Mouse (Mus musculus): ENCODE measurements around the gene Trim30c. TPM values are rescaled to one million over a fixed set of nuclear protein-coding genes. Genes with fewer than 3 reads are reported as not detected.
"Not testable (repeated sequence)": the region's sequence is repeated elsewhere in the genome, so short reads cannot be mapped to it uniquely, and the experiment has no call there.

The Trim30c gene
- not detected in 2 replicates for polyA plus RNA-seq (2016; fragmentation: Nextera tagmentation; extraction: Ambion mirVana)

GRCm38 (mm10) chr7:104400698-104401097 lies at the start of gene Trim30c:
Gene Trim30c, minus strand, starts transcription at chr7:104400837.
- no peak within 1 kb of the TSS for H3K4me3 ChIP-seq (replicated peaks)
- no peaks in the 10 kb centered on the region for H3K4me1 ChIP-seq
- no peak within 1 kb of the TSS for H3K27ac ChIP-seq
- H3K27me3 ChIP-seq, result no peaks in the 10 kb centered on the region
- H3K9ac ChIP-seq, result no peak within 1 kb of the TSS
- 83% methylated on average over 1 of the region's 1 CpGs for WGBS
- no peaks in the 10 kb centered on the region for H3K36me3 ChIP-seq (replicated peaks)
- H3K4me2 ChIP-seq, result no peak within 1 kb of the TSS
- ATAC-seq (ENCODE audit: low FRiP score), result no peak
- H3K9me3 ChIP-seq, result no peaks in the 10 kb centered on the region

- Histone ChIP-seq H3K9ac (no peak overlapping the region), H3K4me3 (replicated peaks) (no peak overlapping the region), H3K9me3 (no peaks in the 10 kb centered on the region), H3K27me3 (no peaks in the 10 kb centered on the region), H3K4me2 (no peak overlapping the region), H3K36me3 (replicated peaks) (no peaks in the 10 kb centered on the region), H3K27ac (no peak overlapping the region), H3K4me1 (no peaks in the 10 kb centered on the region)
- ATAC-seq (ENCODE audit: low FRiP score), result no peak
- 74% methylated on average over 2 of the region's 2 CpGs for WGBS
These were observed 45.5 kb upstream of the Trim30c start for GRCm38 (mm10) chr7:104445961-104446645.

GRCm38 (mm10) chr7:104404460-104404950 lies 3.9 kb upstream of the Trim30c start:
- H3K9me3 ChIP-seq, result no peaks in the 10 kb centered on the region
- H3K4me2 ChIP-seq, result no peak overlapping the region
- 92% methylated on average over 3 of the region's 3 CpGs for WGBS
- H3K4me3 ChIP-seq (replicated peaks), result no peak overlapping the region
- ATAC-seq (ENCODE audit: low FRiP score), result no peak
- no peak overlapping the region for H3K9ac ChIP-seq
- no peaks in the 10 kb centered on the region for H3K36me3 ChIP-seq (replicated peaks)
- H3K4me1 ChIP-seq, result no peaks in the 10 kb centered on the region
- no peaks in the 10 kb centered on the region for H3K27me3 ChIP-seq
- no peak overlapping the region for H3K27ac ChIP-seq

DNA sequence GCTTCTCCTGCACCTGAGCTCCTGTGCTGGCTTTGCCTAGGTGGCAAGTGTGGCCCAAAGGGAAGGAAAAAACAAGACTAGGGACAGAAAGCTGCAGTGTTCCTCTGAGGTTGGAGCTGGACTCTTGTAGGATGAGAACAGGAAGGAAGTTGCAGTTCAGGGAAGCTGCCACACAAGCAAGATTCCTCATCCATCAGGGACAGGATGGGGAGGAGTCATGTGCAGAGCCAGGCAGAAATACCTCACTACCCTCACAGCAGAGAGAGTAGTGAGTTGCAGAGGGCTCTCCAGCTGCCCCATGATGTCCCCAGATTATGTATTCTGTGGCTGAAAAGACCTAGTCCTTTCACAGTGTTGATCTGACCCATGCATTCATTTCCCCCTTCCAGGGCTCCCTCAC lies 503 bp upstream of the Trim30c start:
- no peak overlapping the region for H3K4me2 ChIP-seq
- no peaks in the 10 kb centered on the region for H3K4me1 ChIP-seq
- no peak overlapping the region for H3K27ac ChIP-seq
- H3K9ac ChIP-seq, result no peak overlapping the region
- H3K27me3 ChIP-seq, result no peaks in the 10 kb centered on the region
- no peaks in the 10 kb centered on the region for H3K9me3 ChIP-seq
- no peaks in the 10 kb centered on the region for H3K36me3 ChIP-seq (replicated peaks)
- H3K4me3 ChIP-seq (replicated peaks), result no peak overlapping the region
- ATAC-seq (ENCODE audit: low FRiP score), result no peak

- Histone ChIP-seq H3K9me3 (no peaks in the 10 kb centered on the region), H3K36me3 (replicated peaks) (no peaks in the 10 kb centered on the region), H3K27me3 (no peaks in the 10 kb centered on the region), H3K4me2 (no peak overlapping the region), H3K4me3 (replicated peaks) (no peak overlapping the region), H3K4me1 (no peaks in the 10 kb centered on the region), H3K9ac (no peak overlapping the region), H3K27ac (no peak overlapping the region)
- 63% methylated on average over 1 of the region's 1 CpGs for WGBS
- no peak for ATAC-seq (ENCODE audit: low FRiP score)
These were observed 2.1 kb downstream of the Trim30c start for GRCm38 (mm10) chr7:104398492-104398891.

GRCm38 (mm10) chr7:104369736-104370414 lies 30.8 kb downstream of the Trim30c start, which contains the start of gene Trim30b:
Gene Trim30b, minus strand, starts transcription at chr7:104369884.
- WGBS, result 85% methylated on average over 1 of the region's 1 CpGs
- Histone ChIP-seq H3K9ac (no peak within 1 kb of the TSS), H3K4me1 (no peaks in the 10 kb centered on the region), H3K36me3 (replicated peaks) (no peaks in the 10 kb centered on the region), H3K4me3 (replicated peaks) (no peak within 1 kb of the TSS), H3K27ac (no peak within 1 kb of the TSS), H3K9me3 (no peaks in the 10 kb centered on the region), H3K4me2 (no peak within 1 kb of the TSS), H3K27me3 (no peaks in the 10 kb centered on the region)
- ATAC-seq (ENCODE audit: low FRiP score), result no peak

- Histone ChIP-seq H3K27me3 (no peaks in the 10 kb centered on the region), H3K9me3 (no peaks in the 10 kb centered on the region), H3K36me3 (replicated peaks) (no peaks in the 10 kb centered on the region), H3K4me3 (replicated peaks) (no peak overlapping the region), H3K9ac (no peak overlapping the region), H3K4me1 (no peaks in the 10 kb centered on the region), H3K27ac (no peak overlapping the region), H3K4me2 (no peak overlapping the region)
- no peak for ATAC-seq (ENCODE audit: low FRiP score)
These were observed 34.3 kb downstream of the Trim30c start for GRCm38 (mm10) chr7:104366339-104366738.

DNA sequence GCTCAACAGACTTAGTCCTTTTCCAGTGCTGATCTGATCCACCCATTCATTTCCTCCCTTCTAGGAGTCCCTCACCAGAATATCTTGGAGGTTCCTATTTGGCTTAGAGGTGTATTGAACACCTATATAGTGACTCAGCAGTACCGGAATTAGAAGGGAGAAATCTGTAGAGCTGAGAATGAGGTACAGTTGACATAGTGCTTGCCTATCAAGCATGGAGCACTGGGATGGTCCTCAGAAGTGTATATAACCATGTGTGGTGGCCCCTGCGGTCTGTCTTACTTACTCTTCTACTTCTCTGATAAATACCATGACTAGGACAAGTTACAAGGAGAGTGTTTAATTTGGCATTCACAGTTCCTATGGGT lies 47.1 kb downstream of the Trim30c start:
- no peaks in the 10 kb centered on the region for H3K27me3 ChIP-seq
- no peak overlapping the region for H3K27ac ChIP-seq
- no peaks in the 10 kb centered on the region for H3K4me1 ChIP-seq
- no peaks in the 10 kb centered on the region for H3K36me3 ChIP-seq (replicated peaks)
- 0 out of 2 replicates have a peak overlapping the region, but pooled peaks have one; percentile 46 for H3K4me2 ChIP-seq
- no peak overlapping the region for H3K9ac ChIP-seq
- H3K9me3 ChIP-seq, result no peaks in the 10 kb centered on the region
- 76% methylated on average over 2 of the region's 2 CpGs for WGBS
- ATAC-seq (ENCODE audit: low FRiP score), result no peak
- H3K4me3 ChIP-seq (replicated peaks), result no peak overlapping the region

DNA sequence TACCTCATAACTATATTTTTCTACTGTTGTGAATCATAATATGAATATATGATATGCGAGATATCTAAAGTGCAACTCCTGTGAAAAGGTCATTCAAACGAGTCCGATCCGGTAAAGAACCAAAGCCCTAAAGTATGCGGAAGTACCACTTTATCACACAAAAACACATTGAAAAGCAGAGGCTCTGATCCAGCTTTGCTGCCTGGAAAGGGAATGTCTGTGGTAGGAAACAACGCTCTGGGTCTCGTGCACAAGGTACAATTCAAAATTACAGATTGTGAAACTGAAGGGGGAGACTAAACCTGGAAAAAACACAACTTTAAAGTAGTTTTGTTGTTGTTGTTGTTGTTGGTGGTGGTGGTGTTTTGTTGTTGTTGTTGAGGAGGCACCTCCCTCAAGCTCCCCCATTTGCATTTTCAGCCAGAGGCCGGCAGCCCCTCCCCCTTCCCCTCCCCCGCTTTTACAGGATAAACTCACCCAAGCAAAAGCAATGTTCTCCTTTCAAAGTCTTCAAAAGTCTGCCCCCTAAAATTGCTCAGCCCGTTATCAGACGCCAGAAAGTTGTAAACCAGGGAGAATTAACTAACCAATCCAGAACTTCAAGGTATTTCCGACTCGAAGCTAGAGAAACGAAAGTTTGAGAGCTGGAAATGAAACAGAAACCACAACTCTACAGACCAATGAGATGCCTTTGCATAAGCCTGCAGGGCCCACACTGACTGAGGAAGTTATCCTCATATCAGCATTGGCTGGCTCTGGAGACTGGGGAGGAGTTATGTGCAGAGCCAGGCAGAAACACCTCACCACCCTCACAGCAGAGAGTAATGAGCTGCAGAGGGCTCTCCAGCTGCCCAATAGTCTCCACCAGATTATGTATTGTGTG lies 47.7 kb downstream of the Trim30c start, which contains the start of gene Trim12c:
Gene Trim12c, minus strand, starts transcription at position 646 of the 883 bp plus-strand sequence.
- Histone ChIP-seq H3K9me3 (no peaks in the 10 kb centered on the region), H3K4me2 (peak within 1 kb of the TSS; percentile 46), H3K9ac (no peak within 1 kb of the TSS), H3K36me3 (replicated peaks) (no peaks in the 10 kb centered on the region), H3K27me3 (no peaks in the 10 kb centered on the region), H3K4me1 (no peaks in the 10 kb centered on the region), H3K4me3 (replicated peaks) (peak within 1 kb of the TSS; percentile 30), H3K27ac (no peak within 1 kb of the TSS)
- peak; percentile 92 for ATAC-seq (ENCODE audit: low FRiP score)
- WGBS, result 11% methylated on average over 13 of the region's 14 CpGs

DNA sequence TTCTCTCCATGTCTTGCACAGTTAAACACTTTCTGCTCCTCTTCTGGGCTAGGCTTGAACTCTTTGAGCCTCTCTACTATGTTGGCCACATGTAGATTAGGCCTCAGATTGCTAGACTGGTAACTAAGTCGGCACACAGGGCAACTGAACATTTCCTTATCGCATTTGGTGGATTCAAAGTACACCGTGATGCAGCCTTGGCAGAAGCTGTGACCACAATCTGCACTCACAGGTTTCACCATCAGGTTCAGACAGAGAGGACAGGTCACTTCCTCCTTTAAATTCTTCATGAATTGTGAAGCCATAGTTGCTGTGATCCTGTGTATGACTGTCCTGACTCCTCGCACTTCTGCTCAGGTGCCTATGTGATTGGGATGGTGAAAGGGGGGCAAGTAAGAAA lies 52.6 kb downstream of the Trim30c start:
- not testable (repeated sequence) for H3K4me2 ChIP-seq; H3K4me1 ChIP-seq; H3K27ac ChIP-seq; ATAC-seq (ENCODE audit: low FRiP score); H3K27me3 ChIP-seq; H3K9me3 ChIP-seq; H3K36me3 ChIP-seq (replicated peaks); H3K9ac ChIP-seq; H3K4me3 ChIP-seq (replicated peaks)
- 93% methylated on average over 4 of the region's 4 CpGs for WGBS

DNA sequence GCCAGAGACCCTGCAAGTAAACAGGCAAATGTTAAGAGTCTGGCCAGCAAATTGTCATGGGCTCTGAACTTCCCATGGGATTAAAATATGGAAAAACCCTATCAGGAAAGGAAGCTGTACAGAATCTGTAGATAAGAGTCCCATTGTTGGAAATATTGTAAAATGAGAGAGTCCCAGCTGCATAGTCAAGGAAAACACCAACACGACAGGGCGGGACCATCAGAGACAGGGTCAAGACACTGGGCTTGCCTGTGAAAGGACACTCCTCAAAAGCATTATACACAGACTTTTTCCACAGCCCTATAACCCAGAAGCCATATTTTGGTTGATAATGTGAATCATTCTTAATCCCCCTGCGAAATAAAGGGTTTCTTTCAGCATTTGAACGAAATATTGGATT lies 59.9 kb downstream of the Trim30c start:
- H3K9ac ChIP-seq; H3K27me3 ChIP-seq; H3K36me3 ChIP-seq (replicated peaks); H3K9me3 ChIP-seq; H3K4me2 ChIP-seq; H3K4me3 ChIP-seq (replicated peaks); H3K27ac ChIP-seq; ATAC-seq (ENCODE audit: low FRiP score); H3K4me1 ChIP-seq: not testable (repeated sequence)
- 93% methylated on average over 2 of the region's 4 CpGs for WGBS

- not testable (repeated sequence) for H3K9me3 ChIP-seq, H3K4me2 ChIP-seq
- WGBS, result 89% methylated on average over 3 of the region's 3 CpGs
These were observed 65.1 kb downstream of the Trim30c start for GRCm38 (mm10) chr7:104335547-104335946.

More at GRCm38 (mm10) chr7:104335547-104335946, 65.1 kb downstream of the Trim30c start:
- not testable (repeated sequence) for ATAC-seq (ENCODE audit: low FRiP score); H3K4me1 ChIP-seq; H3K36me3 ChIP-seq (replicated peaks); H3K27me3 ChIP-seq; H3K4me3 ChIP-seq (replicated peaks); H3K9ac ChIP-seq; H3K27ac ChIP-seq
